Mouse (Mus musculus): ENCODE results near the gene Ces1a. TPM values are rescaled to one million over a fixed set of nuclear protein-coding genes. Genes with fewer than 3 reads are reported as not detected.

The Ces1a gene
- total and polyA plus RNA-seq, 3 experiments = not detected

DNA sequence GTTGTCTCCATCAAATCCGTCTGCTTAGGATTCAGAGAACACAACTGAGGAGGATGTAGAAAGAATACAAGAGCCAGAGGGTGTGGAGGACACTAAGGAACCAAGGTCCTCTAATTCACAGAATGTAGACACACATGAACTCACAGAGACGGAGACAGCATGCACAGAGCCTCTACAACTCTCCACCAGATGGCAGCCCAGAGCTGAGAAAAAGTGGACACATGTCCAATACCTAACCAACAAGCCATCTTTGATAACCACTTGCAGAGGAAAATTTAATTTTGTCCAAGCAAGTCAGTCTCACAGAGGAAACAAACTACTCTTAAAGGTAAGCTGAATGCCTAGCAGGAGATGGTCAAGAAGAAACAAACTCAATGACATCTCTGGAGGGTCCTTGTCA, 11.2 kb upstream of the Ces1a start (continued):
- no peak for TF ChIP-seq NRF1 (IDR thresholded peaks at IDR 0.05; ENCODE audit: insufficient read depth, low read depth, low read length, poor library complexity, severe bottlenecking)

GRCm38 (mm10) chr8:93055238-93055637, 7.2 kb upstream of the Ces1a start:
- no peak for DNase-seq (ENCODE audit: low read depth, low spot score)
- no peaks in the 10 kb centered on the region for H3K36me3 ChIP-seq (ENCODE audit: control insufficient read depth in 1 of 2, insufficient read depth in 2 of 2, low read length in 2 of 2)
- H3K27me3 ChIP-seq (ENCODE audit: control insufficient read depth in 1 of 2, insufficient read depth in 2 of 2, low read length in 2 of 2) = no peaks in the 10 kb centered on the region
- H3K9ac ChIP-seq (ENCODE audit: control insufficient read depth, low read depth, low read length, poor library complexity, severe bottlenecking) = no peak overlapping the region
- no peak overlapping the region for H3K4me3 ChIP-seq (ENCODE audit: control insufficient read depth in 1 of 2, insufficient read depth in 1 of 2, low read depth in 2 of 2, low read length in 2 of 2)
- TF ChIP-seq ZMIZ1 (IDR thresholded peaks at IDR 0.05; ENCODE audit: low read depth, low read length) = no peak
- no peak for TF ChIP-seq GABPA (IDR thresholded peaks at IDR 0.05; ENCODE audit: low read depth, low read length)
- no peak for TF ChIP-seq NRF1 (IDR thresholded peaks at IDR 0.05; ENCODE audit: insufficient read depth, low read depth, low read length, poor library complexity, severe bottlenecking)
- no peak for TF ChIP-seq MAX (IDR thresholded peaks at IDR 0.05; ENCODE audit: low read length)
- no peak for TF ChIP-seq ETS1 (IDR thresholded peaks at IDR 0.05; ENCODE audit: low read depth, low read length)
- TF ChIP-seq RCOR1 (IDR thresholded peaks at IDR 0.05; ENCODE audit: low read depth, low read length) = no peak
- TF ChIP-seq TCF12 (IDR thresholded peaks at IDR 0.05; ENCODE audit: low read depth, low read length) = no peak
- TF ChIP-seq RAD21 (IDR thresholded peaks at IDR 0.05; ENCODE audit: low read depth, low read length) = no peak
- no peak for TF ChIP-seq POLR2AphosphoS5 (IDR thresholded peaks at IDR 0.05; ENCODE audit: borderline replicate concordance, low read depth, low read length)
- no peak for TF ChIP-seq UBTF (IDR thresholded peaks at IDR 0.05; ENCODE audit: borderline replicate concordance, insufficient read depth, low read depth, low read length)
- no peak for TF ChIP-seq KAT2A (conservative IDR thresholded peaks at IDR 0.05; ENCODE audit: low read depth, low read length)
- TF ChIP-seq MAZ (IDR thresholded peaks at IDR 0.05; ENCODE audit: low read depth, low read length) = no peak
- TF ChIP-seq SMC3 (IDR thresholded peaks at IDR 0.05; ENCODE audit: low read depth, low read length) = no peak
- TF ChIP-seq USF1 (IDR thresholded peaks at IDR 0.05; ENCODE audit: low read depth, low read length) = no peak
- TF ChIP-seq CTCF (IDR thresholded peaks at IDR 0.05 in 2 of 3, conservative IDR thresholded peaks at IDR 0.05 in 1 of 3; ENCODE audit: control insufficient read depth in 1 of 3, insufficient read depth in 1 of 3, low read depth in 2 of 3, low read length in 3 of 3, poor library complexity in 1 of 3, severe bottlenecking in 1 of 3) = no peak
- TF ChIP-seq TAL1 (IDR thresholded peaks at IDR 0.05; ENCODE audit: low read length) = no peak
- no peak for TF ChIP-seq CHD2 (IDR thresholded peaks at IDR 0.05; ENCODE audit: low read length)
- H3K27ac ChIP-seq (ENCODE audit: control insufficient read depth, low read depth, low read length) = no peak overlapping the region
- H3K4me1 ChIP-seq (ENCODE audit: control insufficient read depth in 1 of 2, insufficient read depth in 2 of 2, low read length in 2 of 2) = no peaks in the 10 kb centered on the region
- H3K79me2 ChIP-seq (ENCODE audit: control insufficient read depth, insufficient read depth, low read length, poor library complexity) = no peaks in the 10 kb centered on the region
- no peaks in the 10 kb centered on the region for H3K9me3 ChIP-seq (replicated peaks; ENCODE audit: insufficient read depth, low read length)
